Mouse (Mus musculus): ENCODE data around the gene Gm20403. TPM values are rescaled to one million over a fixed set of nuclear protein-coding genes. Genes with fewer than 3 reads are reported as not detected.

Gm20403 gene
- polyA plus RNA-seq, 1 experiment from 2014 or later: 0.36 TPM

- H3K27ac ChIP-seq (ENCODE audit: low read depth): no peak overlapping the region
- no peaks in the 10 kb centered on the region for H3K9me3 ChIP-seq (ENCODE audit: low read length)
- peaks cover 6% of the 10 kb centered on the region for H3K4me1 ChIP-seq (ENCODE audit: insufficient read depth)
- ATAC-seq (no peak), DNase-seq (no peak)
- H3K4me2 ChIP-seq (ENCODE audit: low read depth, low read length): no peak overlapping the region
- H3K36me3 ChIP-seq (replicated peaks; ENCODE audit: insufficient read depth, low read length): no peaks in the 10 kb centered on the region
- no peak for TF ChIP-seq EP300 (IDR thresholded peaks at IDR 0.05; ENCODE audit: low read depth)
- WGBS (ENCODE audit: insufficient replicate concordance): 83% methylated on average over 5 of the region's 5 CpGs
- no peaks in the 10 kb centered on the region for H3K27me3 ChIP-seq (ENCODE audit: insufficient read depth, low read length)
- no peak overlapping the region for H3K4me3 ChIP-seq (ENCODE audit: low read depth, low read length)
- H3K9ac ChIP-seq (replicated peaks): no peak overlapping the region
These were observed 29.1 kb upstream of the Gm20403 start for GRCm38 (mm10) chr12:55015428-55015827.

GRCm38 (mm10) chr12:55013626-55014398, 27.5 kb upstream of the Gm20403 start, which contains the start of gene Baz1a:
Baz1a (minus strand) TSS chr12:55014348.
- TF ChIP-seq CTCF (IDR thresholded peaks at IDR 0.05; ENCODE audit: low read depth) (no peak), EP300 (IDR thresholded peaks at IDR 0.05; ENCODE audit: low read depth) (no peak)
- Histone ChIP-seq H3K36me3 (replicated peaks; ENCODE audit: insufficient read depth, low read length) (no peaks in the 10 kb centered on the region), H3K4me2 (ENCODE audit: low read depth, low read length) (no peak within 1 kb of the TSS), H3K27ac (ENCODE audit: low read depth) (no peak within 1 kb of the TSS), H3K9ac (replicated peaks) (no peak within 1 kb of the TSS), H3K27me3 (ENCODE audit: insufficient read depth, low read length) (no peaks in the 10 kb centered on the region), H3K9me3 (ENCODE audit: low read length) (no peaks in the 10 kb centered on the region), H3K4me1 (ENCODE audit: insufficient read depth) (peaks cover 6% of the 10 kb centered on the region; the same call in 1 of the 2 replicates), H3K4me3 (ENCODE audit: low read depth, low read length) (no peak within 1 kb of the TSS)
- 82% methylated on average over 6 of the region's 6 CpGs for WGBS (ENCODE audit: insufficient replicate concordance)
- ATAC-seq (no peak), DNase-seq (no peak)

GRCm38 (mm10) chr12:55013031-55013430, 26.7 kb upstream of the Gm20403 start:
- Histone ChIP-seq H3K9ac (replicated peaks) (no peak overlapping the region), H3K36me3 (replicated peaks; ENCODE audit: insufficient read depth, low read length) (no peaks in the 10 kb centered on the region), H3K4me3 (ENCODE audit: low read depth, low read length) (no peak overlapping the region), H3K9me3 (ENCODE audit: low read length) (no peaks in the 10 kb centered on the region), H3K27ac (ENCODE audit: low read depth) (no peak overlapping the region), H3K27me3 (ENCODE audit: insufficient read depth, low read length) (no peaks in the 10 kb centered on the region), H3K4me1 (ENCODE audit: insufficient read depth) (peaks cover 6% of the 10 kb centered on the region; the same call in 1 of the 2 replicates), H3K4me2 (ENCODE audit: low read depth, low read length) (no peak overlapping the region)
- no peak for DNase-seq
- no peak for ATAC-seq
- 46% methylated on average over 1 of the region's 1 CpGs for WGBS (ENCODE audit: insufficient replicate concordance)
- no peak for TF ChIP-seq EP300 (IDR thresholded peaks at IDR 0.05; ENCODE audit: low read depth)
- no peak for TF ChIP-seq CTCF (IDR thresholded peaks at IDR 0.05; ENCODE audit: low read depth)

- no peaks in the 10 kb centered on the region for H3K36me3 ChIP-seq (replicated peaks; ENCODE audit: insufficient read depth, low read length)
- H3K27me3 ChIP-seq (ENCODE audit: insufficient read depth, low read length): no peaks in the 10 kb centered on the region
- H3K27ac ChIP-seq (ENCODE audit: low read depth): no peak overlapping the region
- H3K4me2 ChIP-seq (ENCODE audit: low read depth, low read length): no peak overlapping the region
- no peaks in the 10 kb centered on the region for H3K4me1 ChIP-seq (ENCODE audit: insufficient read depth)
- DNase-seq: no peak
- TF ChIP-seq EP300 (IDR thresholded peaks at IDR 0.05; ENCODE audit: low read depth) (no peak), CTCF (IDR thresholded peaks at IDR 0.05; ENCODE audit: low read depth) (no peak)
- peaks cover 3% of the 10 kb centered on the region; the same call in 1 of the 2 replicates for H3K9me3 ChIP-seq (ENCODE audit: low read length)
- H3K4me3 ChIP-seq (ENCODE audit: low read depth, low read length): no peak overlapping the region
- ATAC-seq: no peak
- H3K9ac ChIP-seq (replicated peaks): no peak overlapping the region
- 84% methylated on average over 14 of the region's 14 CpGs for WGBS (ENCODE audit: insufficient replicate concordance)
These were observed 21.2 kb upstream of the Gm20403 start for GRCm38 (mm10) chr12:55007361-55008008.

- no peak overlapping the region for H3K4me3 ChIP-seq (ENCODE audit: low read depth, low read length)
- H3K27ac ChIP-seq (ENCODE audit: low read depth): no peak overlapping the region
- 90% methylated on average over 7 of the region's 7 CpGs for WGBS (ENCODE audit: insufficient replicate concordance)
- no peak for ATAC-seq
- no peaks in the 10 kb centered on the region for H3K27me3 ChIP-seq (ENCODE audit: insufficient read depth, low read length)
- H3K36me3 ChIP-seq (replicated peaks; ENCODE audit: insufficient read depth, low read length): no peaks in the 10 kb centered on the region
- no peak overlapping the region for H3K9ac ChIP-seq (replicated peaks)
- H3K4me2 ChIP-seq (ENCODE audit: low read depth, low read length): no peak overlapping the region
- no peak for TF ChIP-seq CTCF (IDR thresholded peaks at IDR 0.05; ENCODE audit: low read depth)
- no peak for TF ChIP-seq EP300 (IDR thresholded peaks at IDR 0.05; ENCODE audit: low read depth)
- no peaks in the 10 kb centered on the region for H3K4me1 ChIP-seq (ENCODE audit: insufficient read depth)
- H3K9me3 ChIP-seq (ENCODE audit: low read length): peaks cover 3% of the 10 kb centered on the region; the same call in 1 of the 2 replicates
- no peak for DNase-seq
These were observed 19.7 kb upstream of the Gm20403 start for GRCm38 (mm10) chr12:55006071-55006470.

- ATAC-seq (no peak), DNase-seq (no peak)
- Histone ChIP-seq H3K9me3 (ENCODE audit: low read length) (peaks cover 3% of the 10 kb centered on the region; the same call in 1 of the 2 replicates), H3K4me3 (ENCODE audit: low read depth, low read length) (no peak overlapping the region), H3K9ac (replicated peaks) (no peak overlapping the region), H3K4me2 (ENCODE audit: low read depth, low read length) (no peak overlapping the region), H3K4me1 (ENCODE audit: insufficient read depth) (peaks cover 3% of the 10 kb centered on the region; the same call in 1 of the 2 replicates), H3K27me3 (ENCODE audit: insufficient read depth, low read length) (no peaks in the 10 kb centered on the region), H3K27ac (ENCODE audit: low read depth) (no peak overlapping the region), H3K36me3 (replicated peaks; ENCODE audit: insufficient read depth, low read length) (no peaks in the 10 kb centered on the region)
- TF ChIP-seq EP300 (IDR thresholded peaks at IDR 0.05; ENCODE audit: low read depth) (no peak), CTCF (IDR thresholded peaks at IDR 0.05; ENCODE audit: low read depth) (no peak)
- 77% methylated on average over 3 of the region's 3 CpGs for WGBS (ENCODE audit: insufficient replicate concordance)
These were observed 18.1 kb upstream of the Gm20403 start for GRCm38 (mm10) chr12:55004396-55004795.
